Mouse (Mus musculus) MEL (cell line): ENCODE results near the gene Eml6. TPM values are rescaled to one million over a fixed set of nuclear protein-coding genes. Genes with fewer than 3 reads are reported as not detected.

Source experiments
- DNase-seq: peaks from one replicate; pipeline ENCODE4 v3.0.0; 2011; ENCODE audit warnings: low read depth, low spot score
- H3K27ac ChIP-seq: 2 replicates; pipeline ENCODE4 v1.5.1; 2012; ENCODE audit warnings: low read depth, mild to moderate bottlenecking, control low read depth, low read length, moderate library complexity; ENCODE audit not compliant: control insufficient read depth
- H3K27me3 ChIP-seq, 2 experiments: fragments of 150-350 bp in 1 of 2; sonication (generic) in 1 of 2; 2 replicates each; pipeline ENCODE4 v1.6.1; 2012; ENCODE audit warnings: low read length in 2 of 2, mild to moderate bottlenecking in 2 of 2, improper control_type of control experiment in 1 of 2, moderate library complexity in 1 of 2; ENCODE audit not compliant: insufficient read depth in 2 of 2, control insufficient read depth in 1 of 2
- H3K36me3 ChIP-seq, 2 experiments: 2 replicates each; pipeline ENCODE4 v1.6.1; 2012 to 2014; ENCODE audit warnings: low read length in 2 of 2, improper control_type of control experiment in 1 of 2, inconsistent platforms in 1 of 2, mild to moderate bottlenecking in 1 of 2; ENCODE audit not compliant: insufficient read depth in 2 of 2, control insufficient read depth in 1 of 2
- H3K4me1 ChIP-seq, 2 experiments: fragments of 150-350 bp in 1 of 2; sonication (generic) in 1 of 2; 2 replicates each; pipeline ENCODE4 v1.6.1; 2012; ENCODE audit warnings: low read length in 2 of 2, improper control_type of control experiment in 1 of 2, mild to moderate bottlenecking in 1 of 2; ENCODE audit not compliant: insufficient read depth in 2 of 2, control insufficient read depth in 1 of 2
- H3K4me3 ChIP-seq, 2 experiments: fragments of 150-350 bp in 1 of 2; sonication (generic) in 1 of 2; 2 replicates each; pipeline ENCODE4 v1.5.1; 2012; ENCODE audit warnings: low read depth in 2 of 2, low read length in 2 of 2, mild to moderate bottlenecking in 2 of 2, moderate library complexity in 2 of 2, control low read depth in 1 of 2, improper control_type of control experiment in 1 of 2; ENCODE audit not compliant: control insufficient read depth in 1 of 2, insufficient read depth in 1 of 2
- H3K79me2 ChIP-seq: 2 replicates; pipeline ENCODE4 v1.6.1; 2012; ENCODE audit warnings: mild to moderate bottlenecking, low read length, moderate library complexity; ENCODE audit not compliant: control insufficient read depth, poor library complexity, insufficient read depth
- H3K9ac ChIP-seq: 2 replicates; pipeline ENCODE4 v1.6.1; 2012; ENCODE audit warnings: low read depth, mild to moderate bottlenecking, control low read depth, low read length, moderate library complexity; ENCODE audit not compliant: control insufficient read depth, poor library complexity, severe bottlenecking
- H3K9me3 ChIP-seq: fragments of 150-350 bp; sonication (generic); replicated peaks from 2 replicates; pipeline ENCODE4 v1.6.1; 2012; ENCODE audit warnings: mild to moderate bottlenecking, low read length, improper control_type of control experiment, moderate library complexity; ENCODE audit not compliant: insufficient read depth
- CHD1 ChIP-seq: IDR thresholded peaks from 2 replicates; pipeline ENCODE4 v1.6.1; 2012; ENCODE audit warnings: low read depth, mild to moderate bottlenecking, inconsistent platforms, low read length, improper control_type of control experiment
- CHD2 ChIP-seq: IDR thresholded peaks from 2 replicates; pipeline ENCODE4 v1.6.1; 2011; ENCODE audit warnings: low read length, improper control_type of control experiment
- ETS1 ChIP-seq: IDR thresholded peaks from 2 replicates; pipeline ENCODE4 v1.6.1; 2012; ENCODE audit warnings: low read depth, mild to moderate bottlenecking, inconsistent platforms, low read length, improper control_type of control experiment, moderate library complexity
- GATA1 ChIP-seq: IDR thresholded peaks from 2 replicates; pipeline ENCODE4 v1.6.1; 2011; ENCODE audit warnings: low read depth, low read length, improper control_type of control experiment
- HCFC1 ChIP-seq: IDR thresholded peaks from 2 replicates; pipeline ENCODE4 v1.6.1; 2012; ENCODE audit warnings: low read depth, mild to moderate bottlenecking, inconsistent platforms, low read length, improper control_type of control experiment, moderate library complexity
- MAX ChIP-seq: IDR thresholded peaks from 2 replicates; pipeline ENCODE4 v1.6.1; 2011; ENCODE audit warnings: low read length, improper control_type of control experiment
- MEF2A ChIP-seq: IDR thresholded peaks from 2 replicates; pipeline ENCODE4 v1.6.1; 2014; ENCODE audit warnings: low read depth, mild to moderate bottlenecking, inconsistent platforms, low read length, improper control_type of control experiment; ENCODE audit not compliant: poor library complexity, insufficient replicate concordance, severe bottlenecking; ENCODE audit errors: extremely low read depth
- MYB ChIP-seq: IDR thresholded peaks from 2 replicates; pipeline ENCODE4 v1.6.1; 2011; ENCODE audit warnings: mild to moderate bottlenecking, low read depth, low read length, improper control_type of control experiment
- MYC ChIP-seq: IDR thresholded peaks from 2 replicates; pipeline ENCODE4 v1.6.1; 2011; ENCODE audit warnings: low read depth, mild to moderate bottlenecking, low read length, improper control_type of control experiment, moderate library complexity
- NELFE ChIP-seq: IDR thresholded peaks from 2 replicates; pipeline ENCODE4 v1.6.1; 2011; ENCODE audit warnings: low read depth, low read length, improper control_type of control experiment
- NRF1 ChIP-seq: IDR thresholded peaks from 2 replicates; pipeline ENCODE4 v1.6.1; 2014; ENCODE audit warnings: low read depth, mild to moderate bottlenecking, inconsistent platforms, low read length, improper control_type of control experiment, moderate library complexity; ENCODE audit not compliant: poor library complexity, insufficient read depth, severe bottlenecking
- POLR2AphosphoS2 ChIP-seq: IDR thresholded peaks from 2 replicates; pipeline ENCODE4 v1.6.1; 2011; ENCODE audit warnings: low read length, improper control_type of control experiment
- POLR2AphosphoS5 ChIP-seq: IDR thresholded peaks from 2 replicates; pipeline ENCODE4 v1.6.1; 2012; ENCODE audit warnings: low read depth, borderline replicate concordance, mild to moderate bottlenecking, inconsistent platforms, low read length, moderate library complexity, mixed read lengths
- RAD21 ChIP-seq: IDR thresholded peaks from 2 replicates; pipeline ENCODE4 v1.6.1; 2011; ENCODE audit warnings: mild to moderate bottlenecking, low read depth, low read length, improper control_type of control experiment
- SMC3 ChIP-seq: IDR thresholded peaks from 2 replicates; pipeline ENCODE4 v1.6.1; 2011; ENCODE audit warnings: low read depth, low read length, improper control_type of control experiment
- TBP ChIP-seq: IDR thresholded peaks from 2 replicates; pipeline ENCODE4 v1.8.0; 2011; ENCODE audit warnings: low read depth, low read length, improper control_type of control experiment
- TCF12 ChIP-seq: IDR thresholded peaks from 2 replicates; pipeline ENCODE4 v1.6.1; 2014; ENCODE audit warnings: low read depth, mild to moderate bottlenecking, inconsistent platforms, low read length, improper control_type of control experiment, moderate library complexity
- UBTF ChIP-seq: IDR thresholded peaks from 2 replicates; pipeline ENCODE4 v1.6.1; 2012; ENCODE audit warnings: low read depth, mild to moderate bottlenecking, inconsistent platforms, low read length, improper control_type of control experiment, moderate library complexity, borderline replicate concordance; ENCODE audit not compliant: insufficient read depth
- USF2 ChIP-seq, 2 experiments: IDR thresholded peaks; 2 replicates each; pipeline ENCODE4 v1.6.1; 2011 to 2012; ENCODE audit warnings: improper control_type of control experiment in 2 of 2, low read length in 2 of 2, borderline replicate concordance in 1 of 2, inconsistent platforms in 1 of 2, low read depth in 1 of 2, mild to moderate bottlenecking in 1 of 2; ENCODE audit not compliant: insufficient read depth in 1 of 2
- ZKSCAN1 ChIP-seq: IDR thresholded peaks from 2 replicates; pipeline ENCODE4 v1.6.1; 2012; ENCODE audit warnings: low read depth, mild to moderate bottlenecking, inconsistent platforms, low read length, improper control_type of control experiment, moderate library complexity
- ZMIZ1 ChIP-seq: IDR thresholded peaks from 2 replicates; pipeline ENCODE4 v1.6.1; 2012; ENCODE audit warnings: low read depth, mild to moderate bottlenecking, inconsistent platforms, low read length, improper control_type of control experiment, moderate library complexity
- polyA plus RNA-seq, 2 experiments: library from polyadenylated mRNA; stranded (reverse) in 1 of 2; unstranded in 1 of 2; fragments of >175 nt in 1 of 2; fragments of >200 nt in 1 of 2; gene quantifications; 2 replicates each; pipeline versions ENCODE4 v1.2.1 to v1.2.4; 2012; ENCODE audit warnings: low replicate concordance in 2 of 2, low read depth in 1 of 2; ENCODE audit not compliant: insufficient read length in 2 of 2, insufficient read depth in 1 of 2, missing spikeins in 1 of 2
- total RNA-seq: library from RNA; depleted of rRNA; stranded (reverse); fragments of 300-350 nt; gene quantifications from 2 replicates; pipeline ENCODE4 v1.2.3, GENCODE M21; 2012

The Eml6 gene
- total and polyA plus RNA-seq, 3 experiments = 2.7 to 2.8 TPM; not detected in 1

GRCm38 (mm10) chr11:30025144-30025543, 689 bp downstream of the Eml6 start:
- DNase-seq = no peak
- Histone ChIP-seq H3K4me1 (peaks cover 2 to 4% of the 10 kb centered on the region in 2 experiments; a peak in 3 of 4 replicates), H3K9ac (peak overlapping the region; percentile 67), H3K36me3 (peaks cover 0 to 12% of the 10 kb centered on the region in 2 experiments; a peak in 2 of 4 replicates), H3K4me3 (peak overlapping the region; percentile 70 to 78), H3K9me3 (no peaks in the 10 kb centered on the region), H3K79me2 (no peaks in the 10 kb centered on the region; the same call in 1 of the 2 replicates)
- TF ChIP-seq MYB (no peak), GATA1 (no peak), UBTF (no peak), HCFC1 (no peak), ETS1 (no peak), TCF12 (no peak), NELFE (no peak), CHD2 (no peak), MAX (no peak), NRF1 (no peak), CHD1 (no peak), RAD21 (no peak), TBP (no peak), ZMIZ1 (no peak), MEF2A (no peak), MYC (no peak), SMC3 (no peak), POLR2AphosphoS5 (no peak)
- TF ChIP-seq, all 39 proteins: peak for 0
- H3K27me3 ChIP-seq = no peaks in the 10 kb centered on the region
- no peak overlapping the region for H3K27ac ChIP-seq

DNA sequence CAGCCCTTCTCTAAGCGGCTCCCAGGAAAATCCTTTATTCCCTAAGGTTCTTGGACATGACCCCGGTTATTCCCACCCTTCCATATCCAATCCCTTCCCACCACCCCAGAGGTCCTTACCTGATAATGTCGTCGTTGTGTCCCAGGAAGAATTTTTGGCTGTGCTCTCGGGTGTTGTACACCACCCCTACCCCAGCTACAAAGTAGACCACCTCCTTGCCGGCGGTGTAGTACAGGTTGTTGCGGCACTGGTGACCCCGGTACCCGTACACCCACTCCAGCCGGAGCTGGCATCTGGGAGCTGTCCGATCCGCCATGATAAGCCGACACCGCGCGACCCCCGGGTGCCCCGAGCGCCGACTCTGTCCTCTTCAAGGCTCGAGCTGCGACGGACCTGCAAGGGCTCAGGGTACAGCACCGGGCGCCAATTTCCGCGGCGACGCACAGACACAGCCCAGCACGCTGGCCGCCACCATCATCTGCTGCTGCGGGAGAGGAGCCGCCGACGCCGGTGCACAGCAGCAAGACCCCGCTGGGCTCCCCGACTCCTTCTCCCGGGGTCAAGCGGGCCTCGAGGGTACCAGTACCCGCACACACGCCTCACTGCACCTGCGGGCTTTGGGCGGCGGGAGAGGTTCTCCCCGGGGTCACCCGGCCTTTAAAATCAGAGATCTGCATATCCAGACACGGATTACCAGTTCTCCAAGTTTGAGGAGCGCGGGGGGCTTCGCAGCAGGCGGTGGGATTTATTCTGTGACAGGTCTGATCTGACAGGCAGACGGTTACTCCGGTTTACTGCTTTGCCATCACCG, 1.4 kb downstream of the Eml6 start:
- no peak for DNase-seq
- Histone ChIP-seq H3K4me3 (no peak overlapping the region), H3K27ac (no peak overlapping the region), H3K36me3 (peaks cover 0 to 12% of the 10 kb centered on the region in 2 experiments; a peak in 2 of 4 replicates), H3K27me3 (no peaks in the 10 kb centered on the region), H3K9me3 (no peaks in the 10 kb centered on the region), H3K79me2 (no peaks in the 10 kb centered on the region; the same call in 1 of the 2 replicates), H3K9ac (no peak overlapping the region), H3K4me1 (peaks cover 2 to 4% of the 10 kb centered on the region in 2 experiments; a peak in 3 of 4 replicates)
- TF ChIP-seq NRF1 = no peak
- TF ChIP-seq ZKSCAN1 = no peak
- TF ChIP-seq MYC = no peak
- TF ChIP-seq POLR2AphosphoS2 = no peak
- TF ChIP-seq NELFE = no peak
- no peak for TF ChIP-seq USF2 (IDR thresholded peaks at IDR 0.05; ENCODE audit: borderline replicate concordance in 1 of 2, insufficient read depth in 1 of 2, low read depth in 1 of 2, low read length in 2 of 2)
